Mouse (Mus musculus): ENCODE results near the gene Fhod1. TPM values are rescaled to one million over a fixed set of nuclear protein-coding genes. Genes with fewer than 3 reads are reported as not detected.

Gene Fhod1
- polyA plus RNA-seq, 1 experiment: 18.0 TPM

DNA sequence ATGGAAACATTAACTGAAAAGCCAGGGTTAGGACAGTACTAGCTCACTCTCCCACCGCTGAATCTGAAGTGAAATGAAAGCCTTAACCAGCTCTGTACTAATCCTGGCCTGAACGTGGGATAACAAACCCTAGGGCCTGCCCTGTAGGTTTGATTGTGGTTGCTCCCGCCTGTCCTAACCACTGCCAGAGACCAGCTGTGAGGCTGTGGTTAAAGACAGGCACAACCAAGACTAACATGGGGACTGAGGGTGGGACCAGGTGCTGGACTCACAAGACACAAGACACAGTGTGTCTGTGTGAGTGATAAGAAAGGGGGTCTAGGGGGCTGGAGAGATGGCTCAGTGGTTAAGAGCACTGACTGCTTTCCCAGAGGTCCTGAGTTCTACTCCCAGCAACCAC is 67.2 kb downstream of the Fhod1 start:
- Histone ChIP-seq H3K27ac (ENCODE audit: insufficient read depth, low read depth, low read length) (no peak overlapping the region), H3K4me1 (ENCODE audit: control insufficient read depth, insufficient read depth, low read length) (peaks cover 3% of the 10 kb centered on the region; the same call in 1 of the 2 replicates), H3K4me3 (ENCODE audit: insufficient read depth, low read length) (no peak overlapping the region)
- TF ChIP-seq POLR2A (IDR thresholded peaks at IDR 0.05; ENCODE audit: borderline replicate concordance, low read depth, low read length): no peak
- TF ChIP-seq CTCF (IDR thresholded peaks at IDR 0.05; ENCODE audit: low read depth, low read length): no peak

Other genes starting within 250 kb of the Fhod1 start
- gene Ces4a, start 216.2 kb downstream of the Fhod1 start, polyA plus RNA-seq (2012; ENCODE audit: insufficient read depth, insufficient read length, missing spikeins): not detected in 2 replicates
- 124 and 130 TPM in 2 replicates for gene Cbfb, start 177.3 kb downstream of the Fhod1 start, polyA plus RNA-seq (2012; ENCODE audit: insufficient read depth, insufficient read length, missing spikeins)
- gene D230025D16Rik, start 122.8 kb downstream of the Fhod1 start, polyA plus RNA-seq (2012; ENCODE audit: insufficient read depth, insufficient read length, missing spikeins): 24.5 and 27.8 TPM in 2 replicates
- 1.1 and 1.6 TPM in 2 replicates for gene B3gnt9, start 92.8 kb downstream of the Fhod1 start, polyA plus RNA-seq (2012; ENCODE audit: insufficient read depth, insufficient read length, missing spikeins)
- 23.6 and 26.2 TPM in 2 replicates for gene Tradd, start 83.3 kb downstream of the Fhod1 start, polyA plus RNA-seq (2012; ENCODE audit: insufficient read depth, insufficient read length, missing spikeins)
- 6.5 and 6.8 TPM in 2 replicates for gene Fbxl8, start 83.3 kb downstream of the Fhod1 start, polyA plus RNA-seq (2012; ENCODE audit: insufficient read depth, insufficient read length, missing spikeins)
- 4.7 and 5.0 TPM in 2 replicates for gene Hsf4, start 78.2 kb downstream of the Fhod1 start, polyA plus RNA-seq (2012; ENCODE audit: insufficient read depth, insufficient read length, missing spikeins)
- gene Nol3, start 71.8 kb downstream of the Fhod1 start, polyA plus RNA-seq (2012; ENCODE audit: insufficient read depth, insufficient read length, missing spikeins): 0.23 TPM in 1 of 2 replicates, not detected in the other
- 0.67 and 1.3 TPM in 2 replicates for gene 4931428F04Rik, start 58.1 kb downstream of the Fhod1 start, polyA plus RNA-seq (2012; ENCODE audit: insufficient read depth, insufficient read length, missing spikeins)
- gene Exoc3l, start 51.9 kb downstream of the Fhod1 start, polyA plus RNA-seq (2012; ENCODE audit: insufficient read depth, insufficient read length, missing spikeins): 0.95 and 1.1 TPM in 2 replicates
- 40.6 and 47.6 TPM in 2 replicates for gene E2f4, start 50.3 kb downstream of the Fhod1 start, polyA plus RNA-seq (2012; ENCODE audit: insufficient read depth, insufficient read length, missing spikeins)
- 1.5 and 2.6 TPM in 2 replicates for gene Elmo3, start 42.4 kb downstream of the Fhod1 start, polyA plus RNA-seq (2012; ENCODE audit: insufficient read depth, insufficient read length, missing spikeins)
- 3.1 and 3.2 TPM in 2 replicates for gene Lrrc29, start 21.7 kb downstream of the Fhod1 start, polyA plus RNA-seq (2012; ENCODE audit: insufficient read depth, insufficient read length, missing spikeins)
- gene Tmem208, start 21.6 kb downstream of the Fhod1 start, polyA plus RNA-seq (2012; ENCODE audit: insufficient read depth, insufficient read length, missing spikeins): 51.2 and 56.6 TPM in 2 replicates
- gene Slc9a5, start 890 bp upstream of the Fhod1 start, polyA plus RNA-seq (2012; ENCODE audit: insufficient read depth, insufficient read length, missing spikeins): 4.9 and 5.0 TPM in 2 replicates
- 0.24 TPM in 1 of 2 replicates, not detected in the other for gene Plekhg4, start 25.3 kb upstream of the Fhod1 start, polyA plus RNA-seq (2012; ENCODE audit: insufficient read depth, insufficient read length, missing spikeins)
- not detected in 2 replicates for gene Kctd19, start 65.5 kb upstream of the Fhod1 start, polyA plus RNA-seq (2012; ENCODE audit: insufficient read depth, insufficient read length, missing spikeins)
- gene Lrrc36, start 65.6 kb upstream of the Fhod1 start, polyA plus RNA-seq (2012; ENCODE audit: insufficient read depth, insufficient read length, missing spikeins): not detected in 2 replicates
- gene Tppp3, start 123.6 kb upstream of the Fhod1 start, polyA plus RNA-seq (2012; ENCODE audit: insufficient read depth, insufficient read length, missing spikeins): 1.2 and 1.6 TPM in 2 replicates
- 16.0 and 16.3 TPM in 2 replicates for gene Zdhhc1, start 148.9 kb upstream of the Fhod1 start, polyA plus RNA-seq (2012; ENCODE audit: insufficient read depth, insufficient read length, missing spikeins)
- gene Hsd11b2, start 170.8 kb upstream of the Fhod1 start, polyA plus RNA-seq (2012; ENCODE audit: insufficient read depth, insufficient read length, missing spikeins): not detected in 2 replicates
- gene Atp6v0d1, start 218.1 kb upstream of the Fhod1 start, polyA plus RNA-seq (2012; ENCODE audit: insufficient read depth, insufficient read length, missing spikeins): 177 and 186 TPM in 2 replicates